Mouse (Mus musculus): ENCODE measurements at regions not wholly inside any gene's neighbourhood (a gene's known extent, or its start where the extent isn't known, plus 50 kb on each side); places are given as distances from the start of the nearest gene placed in this dataset.

GRCm38 (mm10) chr1:142838663-142839062, 801.8 kb upstream of the B3galt2 start:
- no peak for DNase-seq (ENCODE audit: low spot score)

- no peak for DNase-seq (ENCODE audit: low spot score)
Observed at GRCm38 (mm10) chr1:142867024-142867700, 773.3 kb upstream of the B3galt2 start.

GRCm38 (mm10) chr1:142891842-142892241, 748.6 kb upstream of the B3galt2 start:
- DNase-seq (ENCODE audit: low spot score), result no peak

- DNase-seq (ENCODE audit: low spot score), result no peak
Observed at GRCm38 (mm10) chr1:142893156-142893555, 747.3 kb upstream of the B3galt2 start.

- DNase-seq (ENCODE audit: low spot score), result no peak
Observed at GRCm38 (mm10) chr1:142894145-142894544, 746.3 kb upstream of the B3galt2 start.

GRCm38 (mm10) chr1:142895081-142895480, 745.4 kb upstream of the B3galt2 start:
- DNase-seq (ENCODE audit: low spot score), result no peak

- no peak for DNase-seq (ENCODE audit: low spot score)
Observed at GRCm38 (mm10) chr1:142909907-142910306, 730.6 kb upstream of the B3galt2 start.

- DNase-seq (ENCODE audit: low spot score), result no peak
Observed at GRCm38 (mm10) chr1:142956686-142957085, 683.8 kb upstream of the B3galt2 start.

GRCm38 (mm10) chr1:142971475-142971874, 669.0 kb upstream of the B3galt2 start:
- DNase-seq (ENCODE audit: low spot score), result no peak

- DNase-seq (ENCODE audit: low spot score), result no peak
Observed at GRCm38 (mm10) chr1:142973387-142973786, 667.1 kb upstream of the B3galt2 start.

GRCm38 (mm10) chr1:142982994-142983393, 657.5 kb upstream of the B3galt2 start:
- no peak for DNase-seq (ENCODE audit: low spot score)

- DNase-seq (ENCODE audit: low spot score), result no peak
Observed at GRCm38 (mm10) chr1:142983641-142984040, 656.8 kb upstream of the B3galt2 start.

GRCm38 (mm10) chr1:142985516-142985915, 654.9 kb upstream of the B3galt2 start:
- peak; percentile 52 for DNase-seq (ENCODE audit: low spot score)

GRCm38 (mm10) chr1:143000216-143000615, 640.2 kb upstream of the B3galt2 start:
- no peak for DNase-seq (ENCODE audit: low spot score)

- no peak for DNase-seq (ENCODE audit: low spot score)
Observed at GRCm38 (mm10) chr1:143001112-143001511, 639.4 kb upstream of the B3galt2 start.

- no peak for DNase-seq (ENCODE audit: low spot score)
Observed at GRCm38 (mm10) chr1:143006045-143006444, 634.4 kb upstream of the B3galt2 start.

GRCm38 (mm10) chr1:143019982-143020381, 620.5 kb upstream of the B3galt2 start:
- no peak for DNase-seq (ENCODE audit: low spot score)

- no peak for DNase-seq (ENCODE audit: low spot score)
Observed at GRCm38 (mm10) chr1:143053161-143053560, 587.3 kb upstream of the B3galt2 start.

- DNase-seq (ENCODE audit: low spot score), result no peak
Observed at GRCm38 (mm10) chr1:143053599-143053998, 586.9 kb upstream of the B3galt2 start.

- DNase-seq (ENCODE audit: low spot score), result no peak
Observed at GRCm38 (mm10) chr1:143054451-143055024, 585.9 kb upstream of the B3galt2 start.

- DNase-seq (ENCODE audit: low spot score), result no peak
Observed at GRCm38 (mm10) chr1:143060698-143061576, 579.5 kb upstream of the B3galt2 start.

GRCm38 (mm10) chr1:143065493-143065892, 575.0 kb upstream of the B3galt2 start:
- DNase-seq (ENCODE audit: low spot score), result no peak

Measured in testis, postnatal 10 days (tissue).